In genomic region chr6:15299279-15299678, GRCm38 (mm10) we compare ENCODE assay signal across 16 mouse cellular contexts.
A peak's percentile ranks its signal among the peaks of the same experiment; 100 is the strongest.
DNase-seq lines count a peak whose midpoint lies in the region; ATAC-seq and TF ChIP-seq lines count a peak whose summit lies in the region.
"Had no signal": no experiment of that assay in that cellular context is flagged by ENCODE, and none has a peak within 500 bp of the region (broad histone marks: within the 10 kb centered on the region; RNA-seq: fewer than 3 reads in every experiment).

No protein-coding gene starts in this region.

- ATAC-seq in intestine, embryonic 15.5 days, result peak; percentile 66; the same call in 1 of the 2 replicates
- no peak for ATAC-seq in intestine, postnatal 0 days
- no peak for ATAC-seq in lung, postnatal 0 days
- peak; percentile 64; the same call in 1 of the 2 replicates for ATAC-seq in intestine, embryonic 16.5 days

- peak; percentile 76 to 78 for DNase-seq in cerebellum, postnatal 10 days
- DNase-seq in cerebellum, adult 18-20 months, result no peak
- DNase-seq in lung, postnatal 0 days (ENCODE audit: low spot score), result peak; percentile 11
- DNase-seq in lung, adult 18-20 months, result no peak
- DNase-seq in ovary, postnatal 10 days (ENCODE audit: low spot score), result no peak
- DNase-seq: cerebellum, adult 9-10 months; gastrocnemius, postnatal 25 days; layer of hippocampus, adult 9-11 months; right cerebral cortex, postnatal 25 days; thymus, postnatal 36 days had no signal

- no peaks in the 10 kb centered on the region for H3K4me1 ChIP-seq in intestine, embryonic 15.5 days (replicated peaks)
- no peaks in the 10 kb centered on the region for H3K4me1 ChIP-seq in intestine, postnatal 0 days (replicated peaks; ENCODE audit: control insufficient read depth, insufficient read depth, low read length)
- H3K4me1 ChIP-seq in lung, postnatal 0 days (ENCODE audit: insufficient read depth, low read depth, low read length), result no peaks in the 10 kb centered on the region
- peaks cover 3% of the 10 kb centered on the region; the same call in 1 of the 2 replicates for H3K4me1 ChIP-seq in intestine, embryonic 16.5 days (ENCODE audit: control insufficient read depth, insufficient read depth, low read length)
- H3K4me1 ChIP-seq: limb, embryonic 10.5 days; neural tube, embryonic 13.5 days had no signal

- H3K36me3 ChIP-seq in intestine, embryonic 15.5 days, result no peaks in the 10 kb centered on the region
- no peaks in the 10 kb centered on the region for H3K36me3 ChIP-seq in intestine, postnatal 0 days (ENCODE audit: control insufficient read depth, insufficient read depth)
- no peaks in the 10 kb centered on the region for H3K36me3 ChIP-seq in lung, postnatal 0 days (ENCODE audit: insufficient read depth, low read length)
- no peaks in the 10 kb centered on the region for H3K36me3 ChIP-seq in intestine, embryonic 16.5 days (ENCODE audit: control insufficient read depth, insufficient read depth, low read length)
- H3K36me3 ChIP-seq: heart, embryonic 12.5 days; limb, embryonic 10.5 days; neural tube, embryonic 13.5 days had no signal

- H3K4me2 ChIP-seq in intestine, embryonic 15.5 days (replicated peaks), result no peak overlapping the region
- no peak overlapping the region for H3K4me2 ChIP-seq in intestine, postnatal 0 days (replicated peaks; ENCODE audit: low read depth)
- H3K4me2 ChIP-seq in lung, postnatal 0 days (replicated peaks; ENCODE audit: low read depth, low read length), result no peak overlapping the region
- no peak overlapping the region for H3K4me2 ChIP-seq in intestine, embryonic 16.5 days (ENCODE audit: low read depth, low read length)
- H3K4me2 ChIP-seq: heart, embryonic 12.5 days; neural tube, embryonic 13.5 days had no signal

- no peak overlapping the region for H3K4me3 ChIP-seq in intestine, embryonic 15.5 days (replicated peaks)
- H3K4me3 ChIP-seq in intestine, postnatal 0 days (ENCODE audit: low read depth, low read length), result no peak overlapping the region
- H3K4me3 ChIP-seq in lung, postnatal 0 days (ENCODE audit: low read depth, low read length), result no peak overlapping the region
- H3K4me3 ChIP-seq in intestine, embryonic 16.5 days (ENCODE audit: low read length), result no peak overlapping the region
- H3K4me3 ChIP-seq: heart, embryonic 12.5 days; limb, embryonic 10.5 days; neural tube, embryonic 13.5 days had no signal

- H3K27me3 ChIP-seq in intestine, embryonic 15.5 days (replicated peaks), result no peaks in the 10 kb centered on the region
- H3K27me3 ChIP-seq in intestine, postnatal 0 days (replicated peaks; ENCODE audit: control insufficient read depth, insufficient read depth, low read length), result no peaks in the 10 kb centered on the region
- no peaks in the 10 kb centered on the region for H3K27me3 ChIP-seq in lung, postnatal 0 days (replicated peaks; ENCODE audit: insufficient read depth, low read length)
- no peaks in the 10 kb centered on the region for H3K27me3 ChIP-seq in intestine, embryonic 16.5 days (replicated peaks; ENCODE audit: control insufficient read depth, insufficient read depth, low read length)
- H3K27me3 ChIP-seq: heart, embryonic 12.5 days; neural tube, embryonic 13.5 days had no signal

- WGBS in intestine, embryonic 15.5 days, result 19% methylated on average over 1 of the region's 1 CpGs
- WGBS in intestine, postnatal 0 days, result 32% methylated on average over 1 of the region's 1 CpGs
- WGBS in lung, postnatal 0 days, result 26% methylated on average over 1 of the region's 1 CpGs
- WGBS in intestine, embryonic 16.5 days, result 16% methylated on average over 1 of the region's 1 CpGs

- no peak overlapping the region for H3K9ac ChIP-seq in intestine, embryonic 15.5 days
- no peak overlapping the region for H3K9ac ChIP-seq in intestine, postnatal 0 days (ENCODE audit: low read depth, low read length)
- H3K9ac ChIP-seq in lung, postnatal 0 days (replicated peaks; ENCODE audit: low read depth), result no peak overlapping the region
- H3K9ac ChIP-seq in intestine, embryonic 16.5 days (ENCODE audit: low read depth, low read length), result no peak overlapping the region
- H3K9ac ChIP-seq: heart, embryonic 12.5 days; neural tube, embryonic 13.5 days had no signal

- no peaks in the 10 kb centered on the region for H3K9me3 ChIP-seq in intestine, embryonic 15.5 days
- no peaks in the 10 kb centered on the region for H3K9me3 ChIP-seq in intestine, postnatal 0 days (ENCODE audit: control insufficient read depth)
- H3K9me3 ChIP-seq in lung, postnatal 0 days (ENCODE audit: low read length), result no peaks in the 10 kb centered on the region
- no peaks in the 10 kb centered on the region for H3K9me3 ChIP-seq in intestine, embryonic 16.5 days (ENCODE audit: control insufficient read depth, low read length)
- H3K9me3 ChIP-seq: heart, embryonic 12.5 days; limb, embryonic 10.5 days; neural tube, embryonic 13.5 days had no signal

- no peak for TF ChIP-seq EP300 in lung, postnatal 0 days (IDR thresholded peaks at IDR 0.05)

- no peak overlapping the region for H3K27ac ChIP-seq in intestine, embryonic 15.5 days
- no peak overlapping the region for H3K27ac ChIP-seq in intestine, postnatal 0 days (ENCODE audit: low read depth, low read length)
- no peak overlapping the region for H3K27ac ChIP-seq in lung, postnatal 0 days (ENCODE audit: low read length)
- no peak overlapping the region for H3K27ac ChIP-seq in intestine, embryonic 16.5 days (ENCODE audit: low read length)
- H3K27ac ChIP-seq: limb, embryonic 10.5 days; neural tube, embryonic 13.5 days had no signal

- TF ChIP-seq CTCF in intestine, postnatal 0 days (IDR thresholded peaks at IDR 0.05; ENCODE audit: low read depth), result no peak
- TF ChIP-seq CTCF in lung, postnatal 0 days (IDR thresholded peaks at IDR 0.05), result no peak

Comparison
In these comparisons a context has a peak if more than half of its experiments do, and no peak if none do; other contexts are left out.
1. DNase-seq: peak in cerebellum, postnatal 10 days (2 of 2) and lung, postnatal 0 days (single experiment); none in cerebellum, adult 18-20 months (0 of 2), lung, adult 18-20 months (0 of 2) and ovary, postnatal 10 days (single experiment).
2. ATAC-seq: peak in intestine, embryonic 15.5 days (single experiment) and intestine, embryonic 16.5 days (single experiment); none in intestine, postnatal 0 days (single experiment) and lung, postnatal 0 days (single experiment).